Mouse (Mus musculus) stomach, postnatal 0 days (tissue): ENCODE results near the gene Tjap1. TPM values are rescaled to one million over a fixed set of nuclear protein-coding genes. Genes with fewer than 3 reads are reported as not detected.

Experiments used
- ATAC-seq: fragments of 200-750 bp; cut with Nextera tagmentation; 2 replicates; pipeline ENCODE4 v1.8.0; 2017; ENCODE audit not compliant: low FRiP score, low TSS enrichment
- DNase-seq: peaks from one replicate; pipeline ENCODE4 v3.0.0-alpha.2; 2016; ENCODE audit warnings: low spot score
- H3K27ac ChIP-seq: fragments of 300-500 bp; sonication (generic); replicated peaks from 2 replicates; pipeline ENCODE4 v1.5.1; 2014; ENCODE audit warnings: mild to moderate bottlenecking, control low read depth
- H3K27me3 ChIP-seq: fragments of 300-500 bp; sonication (generic); 2 replicates; pipeline ENCODE4 v1.6.1; 2014; ENCODE audit warnings: low read length; ENCODE audit not compliant: control insufficient read depth, insufficient read depth
- H3K36me3 ChIP-seq: fragments of 300-500 bp; sonication (generic); 2 replicates; pipeline ENCODE4 v1.6.1; 2014; ENCODE audit warnings: low read length, mixed read lengths; ENCODE audit not compliant: control insufficient read depth, insufficient read depth
- H3K4me1 ChIP-seq: fragments of 300-500 bp; sonication (generic); replicated peaks from 2 replicates; pipeline ENCODE4 v1.6.1; 2014; ENCODE audit warnings: antibody characterized with exemption; ENCODE audit not compliant: control insufficient read depth, insufficient read depth
- H3K4me2 ChIP-seq: fragments of 300-500 bp; sonication (generic); replicated peaks from 2 replicates; pipeline ENCODE4 v1.6.1; 2014; ENCODE audit warnings: low read depth, mild to moderate bottlenecking, control low read depth, moderate library complexity
- H3K4me3 ChIP-seq: fragments of 300-500 bp; sonication (generic); 2 replicates; pipeline ENCODE4 v1.5.1; 2014; ENCODE audit warnings: low read depth, low read length, control low read depth
- H3K9ac ChIP-seq: fragments of 300-500 bp; sonication (generic); 2 replicates; pipeline ENCODE4 v1.6.1; 2014; ENCODE audit warnings: mild to moderate bottlenecking, low read length, control low read depth, mixed read lengths
- H3K9me3 ChIP-seq: fragments of 300-500 bp; sonication (generic); 2 replicates; pipeline ENCODE4 v1.6.1; 2016; ENCODE audit warnings: low read length; ENCODE audit not compliant: control insufficient read depth
- CTCF ChIP-seq: IDR thresholded peaks from 2 replicates; pipeline ENCODE4 v1.5.1; 2016; ENCODE audit warnings: antibody characterized with exemption, low read depth, mild to moderate bottlenecking, moderate library complexity
- EP300 ChIP-seq: optimal IDR thresholded peaks from 2 replicates; pipeline ENCODE3; 2016; ENCODE audit warnings: antibody characterized with exemption
- WGBS: fragments of 180-500 bp; shearing (Covaris S2); extraction: QIAGEN DNeasy Blood & Tissue Kit; methylation state at CpG from one replicate; pipeline ENCODE4 v1.1.7; 2014; 5-methylcytosine and 5-hydroxymethylcytosine counted together
- polyA plus RNA-seq: library from polyadenylated mRNA; unstranded; fragments of >200 nt; fragmentation: Nextera tagmentation; extraction: Ambion mirVana; gene quantifications from 2 replicates; pipeline ENCODE4 v1.2.1, GENCODE M21; 2015

The Tjap1 gene
- polyA plus RNA-seq, 1 experiment from 2014 or later = 13.5 TPM

- no peaks in the 10 kb centered on the region for H3K27me3 ChIP-seq
- H3K36me3 ChIP-seq = peaks cover 34% of the 10 kb centered on the region; the same call in 1 of the 2 replicates
- no peak overlapping the region for H3K27ac ChIP-seq
- WGBS = 95% methylated on average over 15 of the region's 15 CpGs
- H3K4me2 ChIP-seq = no peak overlapping the region
- no peak overlapping the region for H3K4me3 ChIP-seq
- no peak overlapping the region for H3K9ac ChIP-seq
- TF ChIP-seq EP300 (no peak), CTCF (no peak)
- ATAC-seq (no peak), DNase-seq (no peak)
- H3K4me1 ChIP-seq = no peaks in the 10 kb centered on the region
- no peaks in the 10 kb centered on the region for H3K9me3 ChIP-seq
Measured at GRCm38 (mm10) chr17:46239516-46240114, 43.2 kb downstream of the Tjap1 start.

DNA sequence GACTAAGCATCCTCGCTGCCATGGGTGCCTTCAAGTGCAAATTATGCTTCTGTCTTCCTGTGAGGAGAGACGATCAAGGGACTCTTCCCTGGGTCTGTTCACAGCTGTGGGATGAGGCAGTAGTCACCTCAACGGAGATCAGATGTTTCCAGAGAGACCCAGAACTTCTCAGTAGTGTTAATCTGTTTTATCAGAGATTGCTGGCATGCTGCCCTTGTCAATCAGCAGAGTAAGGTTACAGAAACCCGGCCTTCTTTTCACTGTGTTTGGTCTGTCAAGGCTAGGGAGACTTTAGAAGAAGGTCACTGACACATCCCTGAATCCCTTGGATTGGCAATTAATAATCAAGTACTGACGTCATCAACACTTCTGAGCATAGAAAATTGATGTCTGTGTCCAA, 45.3 kb downstream of the Tjap1 start:
- no peak overlapping the region for H3K4me3 ChIP-seq
- peaks cover 36% of the 10 kb centered on the region for H3K36me3 ChIP-seq
- WGBS = 79% methylated on average over 5 of the region's 5 CpGs
- H3K9ac ChIP-seq = no peak overlapping the region
- ATAC-seq (no peak), DNase-seq (no peak)
- no peaks in the 10 kb centered on the region for H3K9me3 ChIP-seq
- H3K27ac ChIP-seq = no peak overlapping the region
- TF ChIP-seq EP300 (no peak), CTCF (no peak)
- no peaks in the 10 kb centered on the region for H3K4me1 ChIP-seq
- no peak overlapping the region for H3K4me2 ChIP-seq
- no peaks in the 10 kb centered on the region for H3K27me3 ChIP-seq

DNA sequence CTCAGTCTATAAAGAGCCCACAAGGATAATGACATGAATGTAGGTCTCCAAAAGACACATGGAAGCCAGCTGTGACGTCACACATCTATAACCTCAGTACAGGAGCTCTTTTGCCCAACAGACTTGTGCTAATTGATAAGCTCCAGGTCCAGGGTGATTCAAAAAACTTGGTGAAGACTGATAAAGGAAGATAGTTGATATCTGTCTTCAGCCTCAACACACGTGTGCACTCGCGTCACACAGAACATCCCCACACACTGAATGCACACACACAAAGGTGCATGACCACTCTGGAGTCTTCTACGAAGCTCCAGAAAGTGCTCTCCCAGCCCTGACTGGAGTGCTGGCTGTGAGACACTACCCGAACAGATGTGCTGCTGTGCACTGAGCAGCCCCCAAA, 45.7 kb downstream of the Tjap1 start:
- WGBS = 90% methylated on average over 6 of the region's 6 CpGs
- H3K27ac ChIP-seq = no peak overlapping the region
- no peak for TF ChIP-seq CTCF
- TF ChIP-seq EP300 = no peak
- DNase-seq = no peak
- no peaks in the 10 kb centered on the region for H3K9me3 ChIP-seq
- H3K27me3 ChIP-seq = no peaks in the 10 kb centered on the region
- no peak overlapping the region for H3K4me2 ChIP-seq
- ATAC-seq = no peak
- H3K9ac ChIP-seq = no peak overlapping the region
- peaks cover 36% of the 10 kb centered on the region for H3K36me3 ChIP-seq
- H3K4me3 ChIP-seq = no peak overlapping the region
- no peaks in the 10 kb centered on the region for H3K4me1 ChIP-seq

DNA sequence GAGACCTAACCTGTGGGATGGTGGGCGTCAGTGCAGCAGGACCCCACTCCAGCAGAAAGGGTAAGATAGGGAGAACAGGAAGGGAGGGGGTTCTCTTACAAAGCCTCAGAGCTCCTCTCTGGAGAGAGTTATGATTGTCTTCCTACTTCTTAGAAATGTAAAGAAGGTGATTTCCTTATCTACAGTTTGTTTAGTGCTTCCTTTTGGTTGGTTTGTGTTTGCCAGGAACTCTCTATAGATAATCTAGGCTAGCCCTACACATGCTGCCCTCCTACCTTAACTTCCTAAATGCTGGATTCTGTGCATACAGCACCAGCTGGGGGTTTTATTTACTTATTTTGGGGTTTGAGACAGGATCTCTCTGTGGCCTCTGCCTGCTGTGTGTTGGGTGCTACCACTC, 46.8 kb downstream of the Tjap1 start:
- TF ChIP-seq EP300 (no peak), CTCF (no peak)
- Histone ChIP-seq H3K27ac (no peak overlapping the region), H3K4me3 (no peak overlapping the region), H3K27me3 (no peaks in the 10 kb centered on the region), H3K36me3 (peaks cover 32% of the 10 kb centered on the region), H3K4me1 (no peaks in the 10 kb centered on the region), H3K9ac (no peak overlapping the region), H3K9me3 (no peaks in the 10 kb centered on the region), H3K4me2 (no peak overlapping the region)
- DNase-seq (no peak), ATAC-seq (no peak)
- WGBS = 88% methylated on average over 1 of the region's 1 CpGs

GRCm38 (mm10) chr17:46227576-46227975, 55.2 kb downstream of the Tjap1 start:
- no peak for ATAC-seq
- Histone ChIP-seq H3K4me3 (no peak overlapping the region), H3K9me3 (no peaks in the 10 kb centered on the region), H3K9ac (no peak overlapping the region), H3K36me3 (peaks cover 36% of the 10 kb centered on the region), H3K27ac (no peak overlapping the region), H3K4me2 (no peak overlapping the region), H3K27me3 (no peaks in the 10 kb centered on the region), H3K4me1 (no peaks in the 10 kb centered on the region)
- WGBS = 88% methylated on average over 7 of the region's 7 CpGs
- TF ChIP-seq EP300 = no peak
- no peak for TF ChIP-seq CTCF
- no peak for DNase-seq

- Histone ChIP-seq H3K9me3 (no peaks in the 10 kb centered on the region), H3K4me1 (no peaks in the 10 kb centered on the region), H3K36me3 (peaks cover 47% of the 10 kb centered on the region), H3K27ac (no peak overlapping the region), H3K4me2 (no peak overlapping the region), H3K9ac (no peak overlapping the region), H3K27me3 (no peaks in the 10 kb centered on the region), H3K4me3 (no peak overlapping the region)
- no peak for DNase-seq
- no peak for ATAC-seq
- TF ChIP-seq EP300 (no peak), CTCF (no peak)
- 94% methylated on average over 3 of the region's 3 CpGs for WGBS
Measured at GRCm38 (mm10) chr17:46221601-46222000, 61.2 kb downstream of the Tjap1 start.
